Mouse (Mus musculus): ENCODE measurements around the gene Rufy3. TPM values are rescaled to one million over a fixed set of nuclear protein-coding genes. Genes with fewer than 3 reads are reported as not detected.

The Rufy3 gene
- polyA plus RNA-seq, 1 experiment: 4.9 TPM

- H3K36me3 ChIP-seq (ENCODE audit: control insufficient read depth, insufficient read depth): no peaks in the 10 kb centered on the region
- H3ac ChIP-seq (ENCODE audit: control insufficient read depth, insufficient read length): no peak overlapping the region
- H3K79me2 ChIP-seq (ENCODE audit: control insufficient read depth, insufficient read depth): peaks cover 5% of the 10 kb centered on the region
- no peaks in the 10 kb centered on the region for H3K27me3 ChIP-seq (ENCODE audit: control insufficient read depth, insufficient read depth, insufficient read length)
- H3K4me2 ChIP-seq (ENCODE audit: low read depth): no peak overlapping the region
- no peak overlapping the region for H3K4me3 ChIP-seq
- no peak for TF ChIP-seq POLR2A (IDR thresholded peaks at IDR 0.05; ENCODE audit: insufficient read length, low read depth)
- TF ChIP-seq REST (IDR thresholded peaks at IDR 0.05; ENCODE audit: insufficient read depth, insufficient read length): no peak
- no peak for TF ChIP-seq POLR2AphosphoS2 (IDR thresholded peaks at IDR 0.05; ENCODE audit: insufficient read length, low read depth)
- no peak for TF ChIP-seq TCF12 (IDR thresholded peaks at IDR 0.05; ENCODE audit: insufficient read depth, poor library complexity, severe bottlenecking)
- TF ChIP-seq USF1 (IDR thresholded peaks at IDR 0.05; ENCODE audit: low read depth): no peak
- no peak for TF ChIP-seq CEBPB (IDR thresholded peaks at IDR 0.05; ENCODE audit: insufficient read depth, poor library complexity, severe bottlenecking)
- no peak for TF ChIP-seq E2F4 (IDR thresholded peaks at IDR 0.05; ENCODE audit: insufficient read depth)
- TF ChIP-seq TCF3 (IDR thresholded peaks at IDR 0.05; ENCODE audit: insufficient read length, low read depth): no peak
- no peak for TF ChIP-seq SRF (IDR thresholded peaks at IDR 0.05; ENCODE audit: control insufficient read depth, insufficient read length, low read depth)
- TF ChIP-seq MAX (IDR thresholded peaks at IDR 0.05; ENCODE audit: low read depth): no peak
- TF ChIP-seq MYOG (IDR thresholded peaks at IDR 0.05; ENCODE audit: control insufficient read depth in 1 of 3, insufficient read depth in 1 of 3, insufficient read length in 2 of 3, low read depth in 2 of 3): no peak
- TF ChIP-seq MYOD1 (IDR thresholded peaks at IDR 0.05; ENCODE audit: control insufficient read depth in 1 of 3, insufficient read length in 2 of 3, low read depth in 2 of 3): no peak
These were observed 37.9 kb downstream of the Rufy3 start for GRCm38 (mm10) chr5:88602713-88603112.

- Histone ChIP-seq H3ac (ENCODE audit: control insufficient read depth, insufficient read length) (no peak overlapping the region), H3K4me2 (ENCODE audit: low read depth) (no peak overlapping the region), H3K27me3 (ENCODE audit: control insufficient read depth, insufficient read depth, insufficient read length) (no peaks in the 10 kb centered on the region), H3K4me3 (no peak overlapping the region), H3K79me2 (ENCODE audit: control insufficient read depth, insufficient read depth) (peaks cover 5% of the 10 kb centered on the region), H3K36me3 (ENCODE audit: control insufficient read depth, insufficient read depth) (no peaks in the 10 kb centered on the region)
- no peak for TF ChIP-seq USF1 (IDR thresholded peaks at IDR 0.05; ENCODE audit: low read depth)
- TF ChIP-seq E2F4 (IDR thresholded peaks at IDR 0.05; ENCODE audit: insufficient read depth): no peak
- TF ChIP-seq CEBPB (IDR thresholded peaks at IDR 0.05; ENCODE audit: insufficient read depth, poor library complexity, severe bottlenecking): no peak
These were observed 39.2 kb downstream of the Rufy3 start for GRCm38 (mm10) chr5:88604046-88604445.

GRCm38 (mm10) chr5:88604641-88605358 lies 40.0 kb downstream of the Rufy3 start:
- Histone ChIP-seq H3K79me2 (ENCODE audit: control insufficient read depth, insufficient read depth) (peaks cover 5% of the 10 kb centered on the region), H3K4me3 (no peak overlapping the region), H3K36me3 (ENCODE audit: control insufficient read depth, insufficient read depth) (no peaks in the 10 kb centered on the region), H3K27me3 (ENCODE audit: control insufficient read depth, insufficient read depth, insufficient read length) (no peaks in the 10 kb centered on the region), H3K4me2 (ENCODE audit: low read depth) (no peak overlapping the region), H3ac (ENCODE audit: control insufficient read depth, insufficient read length) (no peak overlapping the region)
- TF ChIP-seq MAX (IDR thresholded peaks at IDR 0.05; ENCODE audit: low read depth): no peak
- no peak for TF ChIP-seq CEBPB (IDR thresholded peaks at IDR 0.05; ENCODE audit: insufficient read depth, poor library complexity, severe bottlenecking)
- TF ChIP-seq SRF (IDR thresholded peaks at IDR 0.05; ENCODE audit: control insufficient read depth, insufficient read length, low read depth): no peak
- TF ChIP-seq POLR2AphosphoS2 (IDR thresholded peaks at IDR 0.05; ENCODE audit: insufficient read length, low read depth): no peak
- no peak for TF ChIP-seq TCF3 (IDR thresholded peaks at IDR 0.05; ENCODE audit: insufficient read length, low read depth)

- TF ChIP-seq POLR2A (IDR thresholded peaks at IDR 0.05; ENCODE audit: insufficient read length, low read depth) (no peak), MYOD1 (IDR thresholded peaks at IDR 0.05; ENCODE audit: control insufficient read depth in 1 of 3, insufficient read length in 2 of 3, low read depth in 2 of 3) (no peak)
- Histone ChIP-seq H3ac (ENCODE audit: control insufficient read depth, insufficient read length) (no peak overlapping the region), H3K4me2 (ENCODE audit: low read depth) (no peak overlapping the region), H3K27me3 (ENCODE audit: control insufficient read depth, insufficient read depth, insufficient read length) (no peaks in the 10 kb centered on the region), H3K79me2 (ENCODE audit: control insufficient read depth, insufficient read depth) (no peaks in the 10 kb centered on the region), H3K4me3 (no peak overlapping the region), H3K36me3 (ENCODE audit: control insufficient read depth, insufficient read depth) (no peaks in the 10 kb centered on the region)
These were observed 49.3 kb downstream of the Rufy3 start for GRCm38 (mm10) chr5:88614129-88614528.

GRCm38 (mm10) chr5:88616988-88617387 lies 52.1 kb downstream of the Rufy3 start:
- no peaks in the 10 kb centered on the region for H3K27me3 ChIP-seq (ENCODE audit: control insufficient read depth, insufficient read depth, insufficient read length)
- H3K79me2 ChIP-seq (ENCODE audit: control insufficient read depth, insufficient read depth): no peaks in the 10 kb centered on the region
- no peak overlapping the region for H3ac ChIP-seq (ENCODE audit: control insufficient read depth, insufficient read length)
- TF ChIP-seq POLR2A (IDR thresholded peaks at IDR 0.05; ENCODE audit: insufficient read length, low read depth): no peak
- H3K4me3 ChIP-seq: no peak overlapping the region
- no peak overlapping the region for H3K4me2 ChIP-seq (ENCODE audit: low read depth)
- no peaks in the 10 kb centered on the region for H3K36me3 ChIP-seq (ENCODE audit: control insufficient read depth, insufficient read depth)

GRCm38 (mm10) chr5:88627545-88627944 lies 62.7 kb downstream of the Rufy3 start:
- H3K4me2 ChIP-seq (ENCODE audit: low read depth): no peak overlapping the region
- H3K27me3 ChIP-seq (ENCODE audit: control insufficient read depth, insufficient read depth, insufficient read length): no peaks in the 10 kb centered on the region

More at GRCm38 (mm10) chr5:88627545-88627944, 62.7 kb downstream of the Rufy3 start:
- Histone ChIP-seq H3ac (ENCODE audit: control insufficient read depth, insufficient read length) (no peak overlapping the region), H3K36me3 (ENCODE audit: control insufficient read depth, insufficient read depth) (peaks cover 5% of the 10 kb centered on the region), H3K79me2 (ENCODE audit: control insufficient read depth, insufficient read depth) (no peaks in the 10 kb centered on the region), H3K4me3 (no peak overlapping the region)
- TF ChIP-seq MYOD1 (IDR thresholded peaks at IDR 0.05; ENCODE audit: control insufficient read depth in 1 of 3, insufficient read length in 2 of 3, low read depth in 2 of 3): no peak
- no peak for TF ChIP-seq MYOG (IDR thresholded peaks at IDR 0.05; ENCODE audit: control insufficient read depth in 1 of 3, insufficient read depth in 1 of 3, insufficient read length in 2 of 3, low read depth in 2 of 3)
- no peak for TF ChIP-seq TCF12 (IDR thresholded peaks at IDR 0.05; ENCODE audit: insufficient read depth, poor library complexity, severe bottlenecking)
- no peak for TF ChIP-seq SRF (IDR thresholded peaks at IDR 0.05; ENCODE audit: control insufficient read depth, insufficient read length, low read depth)
- TF ChIP-seq TCF3 (IDR thresholded peaks at IDR 0.05; ENCODE audit: insufficient read length, low read depth): no peak
- TF ChIP-seq MAX (IDR thresholded peaks at IDR 0.05; ENCODE audit: low read depth): no peak
- TF ChIP-seq CEBPB (IDR thresholded peaks at IDR 0.05; ENCODE audit: insufficient read depth, poor library complexity, severe bottlenecking): no peak
- no peak for TF ChIP-seq POLR2AphosphoS2 (IDR thresholded peaks at IDR 0.05; ENCODE audit: insufficient read length, low read depth)

Measured in myocyte (in vitro differentiated cells).